Mouse (Mus musculus): ENCODE results near the gene Prkag2. TPM values are rescaled to one million over a fixed set of nuclear protein-coding genes. Genes with fewer than 3 reads are reported as not detected.

Prkag2 gene
- total and polyA plus RNA-seq, 3 experiments = not detected

DNA sequence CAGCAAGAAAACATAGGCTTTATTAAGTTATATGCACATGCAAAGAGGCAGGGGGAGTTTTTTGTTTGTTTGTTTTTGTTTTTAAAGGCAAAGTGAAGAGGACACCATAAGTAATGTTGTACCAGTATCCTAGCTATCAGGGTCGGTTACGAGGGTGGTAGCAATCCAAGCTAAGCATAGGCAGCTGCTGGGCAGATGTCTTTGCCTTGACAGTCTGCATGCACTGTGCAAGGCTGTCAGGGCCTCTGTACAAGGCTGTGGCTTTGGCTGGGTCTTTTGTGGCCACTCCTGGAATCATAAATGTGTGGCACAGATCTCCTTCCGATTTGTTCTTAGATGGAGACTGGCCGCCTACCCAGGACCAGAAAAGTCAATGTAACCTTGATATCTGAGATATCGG lies 141.8 kb downstream of the Prkag2 start:
- peaks cover 8% of the 10 kb centered on the region for H3K27me3 ChIP-seq (ENCODE audit: insufficient read depth, low read length)
- ATAC-seq (ENCODE audit: extremely low read depth, insufficient number of reproducible peaks, low FRiP score, poor library complexity, severe bottlenecking) (no peak), DNase-seq (ENCODE audit: low spot score) (no peak)
- TF ChIP-seq GATA2 (IDR thresholded peaks at IDR 0.05; ENCODE audit: borderline replicate concordance, low read depth, low read length) (no peak), GATA1 (IDR thresholded peaks at IDR 0.05; ENCODE audit: borderline replicate concordance, low read length) (no peak), CTCF (IDR thresholded peaks at IDR 0.05; ENCODE audit: low read depth, low read length) (no peak), TAL1 (conservative IDR thresholded peaks at IDR 0.05; ENCODE audit: low read depth, low read length) (no peak), POLR2AphosphoS5 (IDR thresholded peaks at IDR 0.05; ENCODE audit: insufficient replicate concordance, low read depth, low read length) (no peak)
- H3K4me3 ChIP-seq (ENCODE audit: low read depth, low read length) = no peak overlapping the region
- no peaks in the 10 kb centered on the region for H3K36me3 ChIP-seq (replicated peaks)
- no peaks in the 10 kb centered on the region for H3K4me1 ChIP-seq (ENCODE audit: insufficient read depth, low read depth, low read length)
- H3K9me3 ChIP-seq (replicated peaks) = no peaks in the 10 kb centered on the region

DNA sequence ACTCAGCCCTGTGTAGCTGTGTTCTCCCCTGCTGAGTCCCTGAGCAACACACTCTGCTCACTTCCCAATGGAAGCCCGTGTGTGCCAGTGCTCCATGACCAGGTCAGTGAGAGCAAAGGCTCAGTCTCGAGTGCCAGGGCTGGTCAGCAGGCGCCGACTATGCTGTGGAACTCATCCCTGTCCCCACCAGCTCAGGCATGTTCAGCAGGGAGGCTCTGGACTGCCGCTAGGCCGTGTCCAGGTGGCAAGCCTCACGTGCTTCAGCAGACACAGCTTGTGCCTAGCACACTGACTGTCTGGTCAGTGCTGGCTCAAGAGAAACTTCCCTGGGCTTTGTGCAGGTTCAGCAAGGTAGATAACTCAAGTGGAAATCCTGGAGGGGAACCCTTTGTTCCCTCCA lies 143.6 kb downstream of the Prkag2 start:
- H3K27me3 ChIP-seq (ENCODE audit: insufficient read depth, low read length) = peaks cover 16% of the 10 kb centered on the region; the same call in 1 of the 2 replicates

DNA sequence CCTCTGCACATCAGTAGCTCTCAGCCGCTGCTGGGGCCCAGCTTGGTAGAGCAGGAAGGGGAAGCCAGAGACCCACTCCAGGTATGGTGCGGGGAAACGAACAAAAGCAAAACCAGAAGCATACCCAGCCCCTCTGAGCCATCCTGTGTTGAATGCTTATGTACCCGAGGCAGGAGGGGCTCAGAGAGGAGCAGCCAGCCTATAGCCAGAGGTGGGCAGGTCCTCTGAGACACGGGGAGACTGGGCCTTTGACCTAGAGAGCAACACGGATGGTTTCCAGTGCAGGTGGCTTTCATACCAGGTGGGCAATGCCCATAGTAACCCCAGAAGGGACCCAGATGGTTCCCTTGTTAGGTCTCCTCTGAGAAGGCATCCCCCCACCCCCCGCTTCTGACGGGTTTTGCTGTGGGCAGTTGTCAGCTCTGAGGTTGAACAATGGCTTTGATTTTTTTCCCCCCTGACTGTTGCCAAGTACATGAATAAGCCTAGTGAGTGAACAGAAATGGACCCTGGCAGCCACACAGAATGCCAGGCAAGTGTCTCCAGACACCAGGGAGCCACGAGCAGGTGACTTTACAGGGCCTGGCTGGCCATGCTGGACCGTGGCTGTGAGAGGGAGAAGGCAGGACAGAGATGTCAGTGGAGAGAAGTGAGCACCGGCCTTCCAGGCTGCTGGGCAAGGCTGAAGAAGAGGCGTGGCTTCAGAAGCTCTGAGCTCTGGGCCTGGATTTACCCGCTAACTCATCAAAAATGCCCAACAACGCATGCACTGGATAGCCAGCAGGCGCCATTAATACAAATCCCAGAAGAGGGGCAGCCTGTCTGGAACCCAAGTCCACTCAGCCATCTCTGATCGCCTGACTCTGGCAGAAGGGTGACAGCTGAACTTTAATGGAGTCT lies 147.3 kb downstream of the Prkag2 start:
- Histone ChIP-seq H3K36me3 (replicated peaks) (no peaks in the 10 kb centered on the region), H3K9me3 (replicated peaks) (no peaks in the 10 kb centered on the region), H3K4me1 (ENCODE audit: insufficient read depth, low read depth, low read length) (no peaks in the 10 kb centered on the region), H3K27me3 (ENCODE audit: insufficient read depth, low read length) (peaks cover 20% of the 10 kb centered on the region), H3K4me3 (ENCODE audit: low read depth, low read length) (no peak overlapping the region)
- TF ChIP-seq GATA2 (IDR thresholded peaks at IDR 0.05; ENCODE audit: borderline replicate concordance, low read depth, low read length) (no peak), GATA1 (IDR thresholded peaks at IDR 0.05; ENCODE audit: borderline replicate concordance, low read length) (no peak), TAL1 (conservative IDR thresholded peaks at IDR 0.05; ENCODE audit: low read depth, low read length) (no peak), POLR2AphosphoS5 (IDR thresholded peaks at IDR 0.05; ENCODE audit: insufficient replicate concordance, low read depth, low read length) (no peak), CTCF (IDR thresholded peaks at IDR 0.05; ENCODE audit: low read depth, low read length) (no peak)
- ATAC-seq (ENCODE audit: extremely low read depth, insufficient number of reproducible peaks, low FRiP score, poor library complexity, severe bottlenecking) (no peak), DNase-seq (ENCODE audit: low spot score) (no peak)

More for the DNA sequence above, 143.6 kb downstream of the Prkag2 start:
- Histone ChIP-seq H3K4me3 (ENCODE audit: low read depth, low read length) (no peak overlapping the region), H3K9me3 (replicated peaks) (no peaks in the 10 kb centered on the region), H3K4me1 (ENCODE audit: insufficient read depth, low read depth, low read length) (no peaks in the 10 kb centered on the region), H3K36me3 (replicated peaks) (no peaks in the 10 kb centered on the region)
- ATAC-seq (ENCODE audit: extremely low read depth, insufficient number of reproducible peaks, low FRiP score, poor library complexity, severe bottlenecking) (no peak), DNase-seq (ENCODE audit: low spot score) (no peak)
- TF ChIP-seq CTCF (IDR thresholded peaks at IDR 0.05; ENCODE audit: low read depth, low read length) (no peak), GATA2 (IDR thresholded peaks at IDR 0.05; ENCODE audit: borderline replicate concordance, low read depth, low read length) (no peak), POLR2AphosphoS5 (IDR thresholded peaks at IDR 0.05; ENCODE audit: insufficient replicate concordance, low read depth, low read length) (no peak), TAL1 (conservative IDR thresholded peaks at IDR 0.05; ENCODE audit: low read depth, low read length) (no peak), GATA1 (IDR thresholded peaks at IDR 0.05; ENCODE audit: borderline replicate concordance, low read length) (no peak)

DNA sequence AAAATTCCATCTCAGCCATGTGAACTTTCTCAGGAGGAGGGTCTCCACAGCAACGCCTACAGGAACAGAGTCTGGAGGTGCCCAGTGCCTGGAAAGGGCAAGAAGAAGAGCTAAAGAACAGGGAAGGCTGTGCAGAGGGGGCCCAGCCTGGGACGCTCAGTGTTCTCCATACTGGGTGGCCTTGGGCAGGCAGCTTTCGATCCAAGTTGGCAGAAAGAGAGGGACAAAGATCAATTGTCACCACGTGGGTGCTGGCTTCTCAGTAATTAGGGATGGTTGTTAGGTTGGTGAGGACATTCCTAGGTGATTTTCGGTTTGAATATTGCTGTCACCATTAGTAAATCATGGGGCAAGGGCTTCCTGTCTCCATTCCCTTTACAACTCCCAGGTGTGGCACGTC lies 148.2 kb downstream of the Prkag2 start:
- no peaks in the 10 kb centered on the region for H3K36me3 ChIP-seq (replicated peaks)
- H3K4me3 ChIP-seq (ENCODE audit: low read depth, low read length) = no peak overlapping the region
- DNase-seq (ENCODE audit: low spot score) (no peak), ATAC-seq (ENCODE audit: extremely low read depth, insufficient number of reproducible peaks, low FRiP score, poor library complexity, severe bottlenecking) (no peak)
- H3K4me1 ChIP-seq (ENCODE audit: insufficient read depth, low read depth, low read length) = no peaks in the 10 kb centered on the region
- TF ChIP-seq POLR2AphosphoS5 (IDR thresholded peaks at IDR 0.05; ENCODE audit: insufficient replicate concordance, low read depth, low read length) (no peak), CTCF (IDR thresholded peaks at IDR 0.05; ENCODE audit: low read depth, low read length) (no peak), GATA2 (IDR thresholded peaks at IDR 0.05; ENCODE audit: borderline replicate concordance, low read depth, low read length) (no peak), GATA1 (IDR thresholded peaks at IDR 0.05; ENCODE audit: borderline replicate concordance, low read length) (no peak), TAL1 (conservative IDR thresholded peaks at IDR 0.05; ENCODE audit: low read depth, low read length) (no peak)
- peaks cover 23% of the 10 kb centered on the region for H3K27me3 ChIP-seq (ENCODE audit: insufficient read depth, low read length)
- no peaks in the 10 kb centered on the region for H3K9me3 ChIP-seq (replicated peaks)

DNA sequence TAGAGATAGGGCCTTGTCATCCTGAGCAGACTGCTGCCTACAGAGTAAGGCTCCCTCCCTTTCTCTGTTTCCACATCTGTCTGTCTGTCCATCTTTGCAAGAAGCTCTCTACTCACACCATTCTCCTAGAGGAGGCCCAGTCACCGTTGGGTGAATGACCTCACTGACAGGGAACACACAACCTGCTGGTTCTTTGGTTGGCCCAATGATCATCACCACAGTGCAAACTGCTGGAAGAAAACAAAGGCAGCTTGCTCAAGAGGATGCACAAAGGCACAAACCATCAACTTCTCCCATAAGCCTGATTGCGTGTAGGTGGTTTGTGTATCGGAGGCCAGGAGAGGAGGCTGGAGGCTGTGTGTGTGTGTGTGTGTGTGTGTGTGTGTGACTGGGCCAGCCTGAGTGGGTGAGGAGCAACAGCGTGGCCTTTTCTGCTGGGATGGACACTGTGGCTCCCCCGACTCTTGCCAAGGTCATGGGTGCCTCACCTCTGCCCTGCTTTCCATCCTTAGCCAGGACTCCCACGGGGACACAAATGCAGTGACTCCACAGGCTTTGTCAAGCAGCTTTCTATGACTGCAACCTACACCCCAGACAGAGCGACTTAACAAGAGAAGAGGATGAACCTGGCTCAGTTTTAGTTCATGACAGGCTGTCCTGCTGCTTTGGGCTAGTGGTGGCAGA lies 149.4 kb downstream of the Prkag2 start:
- ATAC-seq (ENCODE audit: extremely low read depth, insufficient number of reproducible peaks, low FRiP score, poor library complexity, severe bottlenecking) (no peak), DNase-seq (ENCODE audit: low spot score) (no peak)
- no peaks in the 10 kb centered on the region for H3K9me3 ChIP-seq (replicated peaks)
- H3K27me3 ChIP-seq (ENCODE audit: insufficient read depth, low read length) = peaks cover 25% of the 10 kb centered on the region
- TF ChIP-seq CTCF (IDR thresholded peaks at IDR 0.05; ENCODE audit: low read depth, low read length) = no peak
- no peak for TF ChIP-seq POLR2AphosphoS5 (IDR thresholded peaks at IDR 0.05; ENCODE audit: insufficient replicate concordance, low read depth, low read length)
- no peak for TF ChIP-seq GATA1 (IDR thresholded peaks at IDR 0.05; ENCODE audit: borderline replicate concordance, low read length)
- no peak for TF ChIP-seq GATA2 (IDR thresholded peaks at IDR 0.05; ENCODE audit: borderline replicate concordance, low read depth, low read length)
- no peak for TF ChIP-seq TAL1 (conservative IDR thresholded peaks at IDR 0.05; ENCODE audit: low read depth, low read length)
- H3K4me1 ChIP-seq (ENCODE audit: insufficient read depth, low read depth, low read length) = no peaks in the 10 kb centered on the region
- H3K36me3 ChIP-seq (replicated peaks) = no peaks in the 10 kb centered on the region
- H3K4me3 ChIP-seq (ENCODE audit: low read depth, low read length) = no peak overlapping the region

DNA sequence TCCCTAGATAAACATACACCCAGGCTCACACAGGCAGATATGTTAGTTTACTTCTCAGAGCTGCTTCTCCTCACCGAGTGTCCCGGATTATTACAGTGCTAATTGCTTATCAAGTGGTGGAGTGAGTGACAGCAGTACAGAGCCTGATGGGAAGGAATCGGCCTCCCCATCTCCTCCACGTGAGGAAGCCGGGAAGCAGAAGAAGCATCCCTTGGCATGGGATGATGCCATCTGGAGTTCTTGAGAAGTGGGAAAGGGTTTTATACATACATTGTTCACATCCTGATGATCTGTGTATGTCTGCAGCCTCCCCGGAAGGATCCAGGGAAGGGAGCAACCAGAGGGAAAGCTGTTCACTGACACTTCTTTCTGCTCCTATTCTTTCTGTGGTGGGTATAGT lies 150.4 kb downstream of the Prkag2 start:
- H3K9me3 ChIP-seq (replicated peaks) = no peaks in the 10 kb centered on the region
- H3K4me1 ChIP-seq (ENCODE audit: insufficient read depth, low read depth, low read length) = no peaks in the 10 kb centered on the region
- no peak for ATAC-seq (ENCODE audit: extremely low read depth, insufficient number of reproducible peaks, low FRiP score, poor library complexity, severe bottlenecking)
- no peak for TF ChIP-seq GATA2 (IDR thresholded peaks at IDR 0.05; ENCODE audit: borderline replicate concordance, low read depth, low read length)
- TF ChIP-seq POLR2AphosphoS5 (IDR thresholded peaks at IDR 0.05; ENCODE audit: insufficient replicate concordance, low read depth, low read length) = no peak
- TF ChIP-seq CTCF (IDR thresholded peaks at IDR 0.05; ENCODE audit: low read depth, low read length) = no peak
- no peak for TF ChIP-seq TAL1 (conservative IDR thresholded peaks at IDR 0.05; ENCODE audit: low read depth, low read length)
- no peak for TF ChIP-seq GATA1 (IDR thresholded peaks at IDR 0.05; ENCODE audit: borderline replicate concordance, low read length)
- no peaks in the 10 kb centered on the region for H3K36me3 ChIP-seq (replicated peaks)
- no peak overlapping the region for H3K4me3 ChIP-seq (ENCODE audit: low read depth, low read length)
- H3K27me3 ChIP-seq (ENCODE audit: insufficient read depth, low read length) = peaks cover 29% of the 10 kb centered on the region
- no peak for DNase-seq (ENCODE audit: low spot score)

All from G1E (cell line).